Mouse (Mus musculus) hindbrain, postnatal 0 days (tissue): Measurements from ENCODE around the gene Cnfn. TPM values are rescaled to one million over a fixed set of nuclear protein-coding genes. Genes with fewer than 3 reads are reported as not detected.

Source experiments
- ATAC-seq: fragments of 200-750 bp; cut with Nextera tagmentation; 2 replicates; pipeline ENCODE4 v1.8.0; 2017; ENCODE audit warnings: mild to moderate bottlenecking, moderate TSS enrichment, moderate library complexity
- DNase-seq: peaks from one replicate; pipeline ENCODE4 v3.0.0-alpha.2; 2015; ENCODE audit warnings: low spot score
- H3K27ac ChIP-seq: fragments of 300-500 bp; sonication (generic); 2 replicates; pipeline ENCODE4 v1.5.1; 2014; ENCODE audit warnings: mild to moderate bottlenecking
- H3K27me3 ChIP-seq: fragments of 300-500 bp; sonication (generic); 2 replicates; pipeline ENCODE4 v1.6.1; 2014; ENCODE audit warnings: low read length, mixed read lengths; ENCODE audit not compliant: insufficient read depth
- H3K36me3 ChIP-seq: fragments of 300-500 bp; sonication (generic); 2 replicates; pipeline ENCODE4 v1.6.1; 2014; ENCODE audit warnings: low read length, mixed read lengths; ENCODE audit not compliant: insufficient read depth
- H3K4me1 ChIP-seq: fragments of 300-500 bp; sonication (generic); 2 replicates; pipeline ENCODE4 v1.6.1; 2014; ENCODE audit warnings: antibody characterized with exemption, low read length, mixed read lengths; ENCODE audit not compliant: insufficient read depth
- H3K4me2 ChIP-seq: fragments of 300-500 bp; sonication (generic); 2 replicates; pipeline ENCODE4 v1.6.1; 2014; ENCODE audit warnings: low read depth, mild to moderate bottlenecking, low read length, moderate library complexity, mixed read lengths
- H3K4me3 ChIP-seq: fragments of 300-500 bp; sonication (generic); 2 replicates; pipeline ENCODE4 v1.5.1; 2014; ENCODE audit warnings: low read length
- H3K9ac ChIP-seq: fragments of 300-500 bp; sonication (generic); replicated peaks from 2 replicates; pipeline ENCODE4 v1.6.1; 2014; ENCODE audit warnings: mild to moderate bottlenecking, low read length, moderate library complexity, mixed read lengths
- H3K9me3 ChIP-seq: fragments of 300-500 bp; sonication (generic); 2 replicates; pipeline ENCODE4 v1.6.1; 2016; ENCODE audit warnings: low read length, mixed read lengths
- CTCF ChIP-seq: IDR thresholded peaks from 2 replicates; pipeline ENCODE4 v1.5.1; 2016; ENCODE audit warnings: antibody characterized with exemption, control low read depth, low read depth
- WGBS: fragments of 180-500 bp; shearing (Covaris S2); extraction: QIAGEN DNeasy Blood & Tissue Kit; methylation state at CpG from one replicate; pipeline ENCODE4 v1.1.7; 2014; 5-methylcytosine and 5-hydroxymethylcytosine counted together
- polyA plus RNA-seq: library from polyadenylated mRNA; unstranded; fragments of >200 nt; fragmentation: Nextera tagmentation; extraction: Ambion mirVana; gene quantifications from 2 replicates; pipeline ENCODE4 v1.2.1, GENCODE M21; 2015
- total RNA-seq: library from RNA; depleted of rRNA; stranded (reverse); fragments of >200 nt; gene quantifications from 2 replicates; pipeline ENCODE4 v1.2.3, GENCODE M21; 2014; rRNA removed

Gene Cnfn
- total and polyA plus RNA-seq, 2 experiments from 2014 or later = 0.30 TPM; not detected in 1

- Histone ChIP-seq H3K27me3 (no peaks in the 10 kb centered on the region), H3K4me3 (no peak overlapping the region), H3K9me3 (no peaks in the 10 kb centered on the region), H3K9ac (no peak overlapping the region), H3K4me2 (0 out of 2 replicates have a peak overlapping the region, but pooled peaks have one; percentile 13), H3K27ac (peak overlapping the region; percentile 36; the same call in 1 of the 2 replicates), H3K36me3 (no peaks in the 10 kb centered on the region), H3K4me1 (peaks cover 8% of the 10 kb centered on the region; the same call in 1 of the 2 replicates)
- no peak for ATAC-seq
- TF ChIP-seq CTCF = no peak
- peak; percentile 9 for DNase-seq
- WGBS = 10% methylated on average over 6 of the region's 6 CpGs
These were observed 47.5 kb downstream of the Cnfn start for GRCm38 (mm10) chr7:25322058-25322484.

Other genes starting within 250 kb of the Cnfn start
- 3.9 and 4.7 TPM in 2 replicates for gene Pou2f2, start 190.0 kb downstream of the Cnfn start, total RNA-seq
- 14.4 and 20.2 TPM in 2 replicates for gene Pou2f2, start 190.0 kb downstream of the Cnfn start, polyA plus RNA-seq
- 22.5 and 31.7 TPM in 2 replicates for gene Dedd2, start 149.1 kb downstream of the Cnfn start, total RNA-seq
- 19.8 and 20.2 TPM in 2 replicates for gene Dedd2, start 149.1 kb downstream of the Cnfn start, polyA plus RNA-seq
- gene Zfp526, start 148.3 kb downstream of the Cnfn start, total RNA-seq = 9.6 and 10.1 TPM in 2 replicates
- 0.66 and 0.85 TPM in 2 replicates for gene Zfp526, start 148.3 kb downstream of the Cnfn start, polyA plus RNA-seq
- gene Gsk3a, start 131.9 kb downstream of the Cnfn start, total RNA-seq = 151 and 160 TPM in 2 replicates
- gene Gsk3a, start 131.9 kb downstream of the Cnfn start, polyA plus RNA-seq = 17.5 and 19.8 TPM in 2 replicates
- gene Erf, start 119.0 kb downstream of the Cnfn start, total RNA-seq = 19.0 and 20.8 TPM in 2 replicates
- 3.0 and 3.7 TPM in 2 replicates for gene Erf, start 119.0 kb downstream of the Cnfn start, polyA plus RNA-seq
- 153 and 155 TPM in 2 replicates for gene Cic, start 102.0 kb downstream of the Cnfn start, total RNA-seq
- 28.2 and 30.6 TPM in 2 replicates for gene Cic, start 102.0 kb downstream of the Cnfn start, polyA plus RNA-seq
- 534 and 592 TPM in 2 replicates for gene Pafah1b3, start 71.7 kb downstream of the Cnfn start, total RNA-seq
- 469 and 484 TPM in 2 replicates for gene Pafah1b3, start 71.7 kb downstream of the Cnfn start, polyA plus RNA-seq
- 0.93 and 1.4 TPM in 2 replicates for gene Prr19, start 68.3 kb downstream of the Cnfn start, total RNA-seq
- 3.1 and 3.6 TPM in 2 replicates for gene Prr19, start 68.3 kb downstream of the Cnfn start, polyA plus RNA-seq
- 56.6 and 88.3 TPM in 2 replicates for gene Tmem145, start 63.6 kb downstream of the Cnfn start, total RNA-seq
- gene Tmem145, start 63.6 kb downstream of the Cnfn start, polyA plus RNA-seq = 104 and 106 TPM in 2 replicates
- 104 and 105 TPM in 2 replicates for gene Megf8, start 52.6 kb downstream of the Cnfn start, total RNA-seq
- 14.8 and 15.4 TPM in 2 replicates for gene Megf8, start 52.6 kb downstream of the Cnfn start, polyA plus RNA-seq
- 9.6 and 18.7 TPM in 2 replicates for gene Lipe, start 29.0 kb upstream of the Cnfn start, total RNA-seq
- gene Lipe, start 29.0 kb upstream of the Cnfn start, polyA plus RNA-seq = 7.8 and 9.1 TPM in 2 replicates
- not detected in 2 replicates for gene Cxcl17, start 43.2 kb upstream of the Cnfn start, total RNA-seq
- gene Cxcl17, start 43.2 kb upstream of the Cnfn start, polyA plus RNA-seq = 0.66 and 0.82 TPM in 2 replicates
- 0.32 and 1.2 TPM in 2 replicates for gene Ceacam1, start 107.9 kb upstream of the Cnfn start, total RNA-seq
- gene Ceacam1, start 107.9 kb upstream of the Cnfn start, polyA plus RNA-seq = 0.93 and 1.2 TPM in 2 replicates
- gene Ceacam2, start 170.1 kb upstream of the Cnfn start, total RNA-seq = not detected in 2 replicates
- not detected in 2 replicates for gene Ceacam2, start 170.1 kb upstream of the Cnfn start, polyA plus RNA-seq
- not detected in 2 replicates for gene Erich4, start 246.2 kb upstream of the Cnfn start, total RNA-seq
- not detected in 2 replicates for gene Erich4, start 246.2 kb upstream of the Cnfn start, polyA plus RNA-seq
- 50.5 and 54.8 TPM in 2 replicates for gene Dmac2, start 249.7 kb upstream of the Cnfn start, total RNA-seq
- gene Dmac2, start 249.7 kb upstream of the Cnfn start, polyA plus RNA-seq = 46.7 and 48.7 TPM in 2 replicates